Mouse (Mus musculus): ENCODE results near the gene Wars.
A peak's percentile ranks its signal among the peaks of the same experiment; 100 is the strongest.

Gene Wars

DNA sequence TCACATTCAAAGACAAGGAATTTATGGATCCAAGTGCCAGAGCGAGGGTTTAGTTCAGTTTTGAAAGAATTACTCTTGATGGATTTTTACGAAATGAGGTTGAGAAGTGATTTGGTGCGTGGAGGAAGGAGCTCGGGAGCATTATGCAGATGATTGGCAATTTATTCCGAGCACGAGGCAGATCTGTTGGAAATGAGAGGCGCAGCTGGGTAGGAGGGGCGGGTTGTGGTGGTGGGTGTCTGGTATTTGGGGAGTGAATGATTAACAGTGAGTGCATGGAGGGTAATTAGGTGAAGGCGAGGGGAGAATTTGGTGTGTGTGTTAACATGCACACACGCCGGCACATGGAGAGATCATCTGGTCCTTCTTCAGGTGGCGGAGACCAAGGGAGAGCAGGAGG is 12.4 kb upstream of the Wars start:
- DNase-seq (ENCODE audit: low spot score) = no peak

GRCm38 (mm10) chr12:108905620-108906302 is 11.8 kb upstream of the Wars start:
- DNase-seq (ENCODE audit: low spot score) = no peak

GRCm38 (mm10) chr12:108904276-108904653 is 10.3 kb upstream of the Wars start:
- no peak for DNase-seq (ENCODE audit: low spot score)

DNA sequence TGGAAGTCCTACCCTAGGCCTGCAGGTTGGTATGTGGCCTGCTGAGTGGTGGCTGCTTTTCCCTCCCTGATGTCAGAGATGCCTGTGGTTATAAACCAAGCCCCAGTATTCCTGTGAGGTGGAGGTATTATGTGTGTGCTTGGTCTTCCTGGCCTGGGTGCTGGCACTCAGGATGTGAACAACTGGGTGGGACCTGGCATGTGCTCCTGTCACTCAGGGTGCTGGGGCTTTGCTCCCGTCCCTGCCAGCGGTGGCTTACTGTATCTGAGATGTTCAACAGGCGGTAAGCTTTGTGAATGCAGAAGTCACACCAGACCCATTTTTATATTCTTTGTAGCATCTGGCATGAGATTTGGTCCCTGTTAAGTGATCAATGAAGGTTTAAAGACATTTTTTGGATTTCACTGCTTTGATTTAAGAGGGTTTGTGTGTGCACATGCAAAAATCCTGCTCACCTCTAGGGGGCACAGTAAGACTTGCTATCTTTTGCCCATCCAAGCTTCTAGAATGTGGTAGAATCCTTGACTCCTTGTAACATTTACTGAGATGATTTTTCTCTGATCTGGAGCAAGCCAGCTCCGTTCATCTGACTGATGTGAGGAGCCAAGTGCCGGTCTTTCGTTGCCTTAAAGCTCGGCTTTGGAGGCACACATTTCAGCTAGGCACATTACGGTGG is 9.8 kb upstream of the Wars start:
- DNase-seq (ENCODE audit: low spot score) = peak; percentile 75

DNA sequence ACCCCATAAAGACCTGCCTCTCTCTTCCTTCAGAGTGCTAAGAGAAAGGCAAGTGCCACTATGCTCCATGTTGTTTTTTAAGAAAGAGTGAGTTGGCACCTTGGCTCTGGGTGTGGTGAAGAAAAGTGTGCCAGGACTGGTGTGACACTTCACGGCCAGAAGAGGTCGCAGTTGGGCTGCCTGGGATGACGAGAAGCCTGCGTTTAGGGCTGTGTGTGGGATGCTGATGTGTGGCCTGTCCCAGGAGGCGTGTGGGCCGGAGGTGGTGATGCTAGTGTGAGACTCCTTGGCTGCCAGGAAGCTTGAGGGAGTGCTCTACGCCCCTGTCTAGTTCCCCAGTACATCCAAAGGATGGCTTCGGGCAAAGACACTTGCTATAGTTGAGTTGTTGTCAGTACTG is 9.0 kb upstream of the Wars start:
- DNase-seq (ENCODE audit: low spot score) = peak; percentile 68

- DNase-seq (ENCODE audit: low spot score) = no peak
Measured at GRCm38 (mm10) chr12:108901346-108901745, 7.4 kb upstream of the Wars start.

- DNase-seq (ENCODE audit: low spot score) = peak; percentile 52
Measured at GRCm38 (mm10) chr12:108896006-108896405, 2.0 kb upstream of the Wars start.

DNA sequence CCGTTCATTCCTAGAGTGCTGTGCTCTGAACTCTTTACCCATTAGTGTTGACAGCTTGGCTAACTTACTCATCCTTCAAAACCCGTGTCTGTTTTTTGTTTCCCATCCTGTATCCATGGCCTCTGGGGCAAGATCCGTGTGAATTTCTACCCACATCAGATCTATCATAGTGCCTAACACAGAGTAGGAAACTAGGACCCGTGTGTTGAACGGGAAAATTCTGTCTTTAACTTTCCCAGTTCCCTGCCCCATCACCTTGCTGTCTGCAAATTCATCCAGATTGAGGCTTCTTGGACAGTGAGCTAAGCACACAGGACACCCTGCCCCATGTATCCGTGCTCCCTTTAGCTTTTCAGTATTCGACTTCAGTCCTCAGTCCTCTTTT is 450 bp upstream of the Wars start:
- DNase-seq (ENCODE audit: low spot score) = no peak

GRCm38 (mm10) chr12:108892989-108893714 is 822 bp downstream of the Wars start, which contains the start of gene Wdr25:
Gene Wdr25 (plus strand): TSS chr12:108893631.
- DNase-seq (ENCODE audit: low spot score) = peak; percentile 43

DNA sequence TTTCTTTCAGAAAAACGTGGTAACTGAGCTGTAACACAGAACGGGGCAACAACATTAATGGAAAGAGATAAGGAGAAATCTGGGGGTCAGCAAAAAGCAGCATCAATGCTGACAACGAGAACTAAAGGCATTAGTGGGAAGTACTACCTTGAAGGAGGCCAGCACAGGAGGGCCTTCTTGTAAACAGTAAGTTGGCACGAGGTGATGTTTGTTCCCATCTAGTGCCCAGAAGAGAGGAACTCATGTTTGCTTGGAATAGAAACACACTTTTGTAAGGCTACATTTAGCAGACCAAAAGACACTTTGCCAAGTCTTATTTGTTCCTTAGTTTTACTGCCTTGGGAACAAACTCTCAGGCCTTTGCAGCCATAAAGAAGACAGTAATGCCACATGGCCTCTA is 5.3 kb downstream of the Wars start:
- no peak for DNase-seq (ENCODE audit: low spot score)

DNA sequence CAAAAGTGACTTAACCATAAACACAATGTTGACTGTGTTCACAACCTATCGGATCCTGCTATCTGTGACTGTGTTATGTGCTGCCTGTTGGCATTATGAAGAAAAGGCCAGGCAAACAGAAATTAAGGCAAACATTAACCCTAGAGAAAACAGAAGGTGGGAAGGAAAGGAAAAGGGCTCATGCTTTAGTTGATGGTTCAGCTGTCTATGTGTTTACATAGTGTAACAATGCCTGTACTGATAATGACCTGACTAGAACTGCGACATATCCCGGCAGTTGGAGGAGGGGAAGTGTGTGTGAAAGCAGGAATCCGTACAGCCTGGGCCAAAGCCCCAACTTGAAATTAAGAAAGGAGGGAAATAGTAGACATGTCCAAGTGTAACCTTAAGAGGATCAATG is 6.9 kb downstream of the Wars start:
- no peak for DNase-seq (ENCODE audit: low spot score)

- DNase-seq (ENCODE audit: low spot score) = no peak
Measured at GRCm38 (mm10) chr12:108885906-108886305, 8.1 kb downstream of the Wars start.

- DNase-seq (ENCODE audit: low spot score) = no peak
Measured at GRCm38 (mm10) chr12:108882776-108883175, 11.2 kb downstream of the Wars start.

DNA sequence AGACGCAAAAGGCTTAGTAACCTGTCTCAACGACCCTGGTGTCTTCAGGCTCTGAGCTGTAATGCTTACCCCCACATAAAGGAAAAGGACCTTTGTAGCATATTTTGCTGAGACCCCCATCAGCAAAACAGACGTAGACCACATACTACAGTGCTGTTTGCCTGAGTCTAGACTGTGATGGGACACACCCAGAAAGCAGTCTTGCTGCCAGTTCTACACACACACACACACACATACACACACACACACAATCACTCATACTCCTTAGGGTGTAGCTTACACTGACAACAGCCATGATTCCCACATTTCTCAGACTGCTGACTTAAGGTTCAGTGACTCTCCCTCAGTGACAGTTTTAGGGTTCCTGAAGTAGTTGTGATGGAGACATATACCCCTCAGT is 12.8 kb downstream of the Wars start:
- no peak for DNase-seq (ENCODE audit: low spot score)

DNA sequence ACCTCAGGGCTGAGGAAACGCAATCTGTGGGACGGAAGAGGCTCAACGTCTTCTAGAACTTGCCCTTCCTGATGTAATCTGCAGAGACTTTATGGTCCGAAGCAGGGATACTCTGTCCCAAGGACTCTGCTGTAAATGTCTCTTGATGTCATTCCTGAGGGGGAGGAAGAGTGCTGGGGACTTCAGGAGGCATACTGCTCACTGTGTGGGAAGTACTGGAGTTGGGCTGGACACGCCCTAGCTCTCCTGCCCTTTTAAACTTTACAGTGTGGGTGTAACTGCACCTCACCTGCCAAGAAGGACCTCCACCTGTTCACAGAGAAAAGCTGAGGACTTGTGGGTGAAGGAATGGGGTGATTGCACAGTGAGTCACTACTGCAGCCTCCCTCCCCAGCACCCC is 13.4 kb downstream of the Wars start:
- no peak for DNase-seq (ENCODE audit: low spot score)

- DNase-seq (ENCODE audit: low spot score) = no peak
Measured at GRCm38 (mm10) chr12:108879138-108879537, 14.8 kb downstream of the Wars start.

GRCm38 (mm10) chr12:108873122-108873521 is 20.9 kb downstream of the Wars start:
- no peak for DNase-seq (ENCODE audit: low spot score)

GRCm38 (mm10) chr12:108869575-108869974 is 24.4 kb downstream of the Wars start:
- no peak for DNase-seq (ENCODE audit: low spot score)

GRCm38 (mm10) chr12:108865007-108865494 is 28.9 kb downstream of the Wars start:
- DNase-seq (ENCODE audit: low spot score) = no peak

DNA sequence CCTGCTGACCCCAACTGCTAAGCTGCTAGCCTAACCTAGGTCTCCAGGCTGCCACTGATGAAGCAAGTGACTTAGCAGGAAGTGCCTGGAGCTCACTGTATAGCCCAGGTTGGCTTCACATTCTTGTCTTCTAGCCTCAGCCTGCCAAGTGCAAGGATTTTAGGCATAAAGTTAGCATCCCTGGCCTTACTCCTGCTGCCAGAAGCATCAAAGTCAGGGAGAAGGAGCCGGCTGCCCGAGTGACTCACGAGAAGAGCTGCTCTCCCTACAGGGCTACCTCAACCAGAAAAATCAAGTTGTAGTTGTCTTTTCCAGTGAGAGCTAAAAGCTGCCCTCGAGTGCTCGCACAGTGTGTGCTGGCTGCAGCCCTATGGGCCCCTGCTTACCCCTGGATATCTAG is 35.5 kb downstream of the Wars start:
- no peak for DNase-seq (ENCODE audit: low spot score)

GRCm38 (mm10) chr12:108857589-108858184 is 36.3 kb downstream of the Wars start:
- DNase-seq (ENCODE audit: low spot score) = peak; percentile 71

DNA sequence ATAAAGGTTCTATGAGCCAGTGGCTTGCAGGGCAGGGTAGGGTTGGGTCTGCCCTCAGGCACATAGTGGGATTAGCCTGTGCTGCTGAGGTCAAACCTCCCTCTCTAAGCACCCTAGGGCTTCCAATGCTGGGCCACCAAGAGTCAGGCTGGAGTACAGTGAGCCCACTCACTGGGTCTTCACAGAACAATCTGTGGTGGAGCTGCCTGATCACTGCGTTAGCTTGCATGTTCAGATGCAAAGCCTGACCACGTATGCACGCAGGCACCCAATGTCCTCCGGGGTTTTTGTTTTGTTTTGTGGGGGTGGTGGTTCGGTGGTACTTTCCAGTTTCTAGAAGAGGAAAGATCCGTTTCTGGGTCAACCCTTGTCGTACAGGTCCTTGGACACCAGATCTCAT is 36.9 kb downstream of the Wars start:
- no peak for DNase-seq (ENCODE audit: low spot score)

DNA sequence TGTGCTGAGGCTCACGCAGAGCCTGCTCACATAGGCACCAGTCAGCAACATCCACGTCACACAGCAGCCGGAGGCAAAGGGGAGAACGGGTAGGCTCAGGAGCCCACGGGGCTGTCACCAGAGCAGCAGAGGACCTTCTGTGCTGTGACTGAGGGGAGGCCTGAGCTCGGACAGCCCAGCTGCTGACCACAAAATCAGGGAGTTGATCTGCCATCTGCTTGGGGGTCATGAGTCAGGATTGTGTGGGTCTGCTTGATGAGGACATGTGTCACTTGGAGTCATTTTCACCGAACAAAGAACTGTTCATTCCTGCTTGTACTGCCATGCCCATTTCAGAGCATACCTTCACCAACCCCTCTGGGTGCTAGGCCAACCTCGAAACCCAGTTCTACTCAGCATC is 37.8 kb downstream of the Wars start:
- DNase-seq (ENCODE audit: low spot score) = no peak
